Mouse (Mus musculus) stomach, embryonic 16.5 days (tissue): ENCODE data around the gene Sorl1. TPM values are rescaled to one million over a fixed set of nuclear protein-coding genes. Genes with fewer than 3 reads are reported as not detected.

Experiments used
- ATAC-seq: fragments of 200-750 bp; cut with Nextera tagmentation; 2 replicates; pipeline ENCODE4 v1.8.0; 2017; ENCODE audit warnings: moderate number of reproducible peaks, moderate TSS enrichment; ENCODE audit not compliant: insufficient read depth, low FRiP score
- H3K27ac ChIP-seq: fragments of 300-500 bp; sonication (generic); 2 replicates; pipeline ENCODE4 v1.5.1; 2014; ENCODE audit warnings: low read length
- H3K27me3 ChIP-seq: fragments of 300-500 bp; sonication (generic); 2 replicates; pipeline ENCODE4 v1.6.1; 2014; ENCODE audit warnings: low read length, control low read depth, mixed read lengths; ENCODE audit not compliant: control insufficient read depth, insufficient read depth
- H3K36me3 ChIP-seq: fragments of 300-500 bp; sonication (generic); 2 replicates; pipeline ENCODE4 v1.6.1; 2014; ENCODE audit warnings: low read length; ENCODE audit not compliant: control insufficient read depth, insufficient read depth
- H3K4me1 ChIP-seq: fragments of 300-500 bp; sonication (generic); 2 replicates; pipeline ENCODE4 v1.6.1; 2014; ENCODE audit warnings: low read length, control low read depth, mixed read lengths; ENCODE audit not compliant: control insufficient read depth, insufficient read depth
- H3K4me2 ChIP-seq: fragments of 300-500 bp; sonication (generic); 2 replicates; pipeline ENCODE4 v1.6.1; 2014; ENCODE audit warnings: low read depth, low read length, mixed read lengths
- H3K4me3 ChIP-seq: fragments of 300-500 bp; sonication (generic); replicated peaks from 2 replicates; pipeline ENCODE4 v1.5.1; 2014; ENCODE audit warnings: mild to moderate bottlenecking, low read length
- H3K9ac ChIP-seq: fragments of 300-500 bp; sonication (generic); 2 replicates; pipeline ENCODE4 v1.6.1; 2014; ENCODE audit warnings: low read length
- H3K9me3 ChIP-seq: fragments of 300-500 bp; sonication (generic); replicated peaks from 2 replicates; pipeline ENCODE4 v1.6.1; 2016; ENCODE audit warnings: low read length, control low read depth; ENCODE audit not compliant: control insufficient read depth
- WGBS: fragments of 180-500 bp; shearing (Covaris S2); extraction: QIAGEN DNeasy Blood & Tissue Kit; methylation state at CpG from one replicate; pipeline ENCODE4 v1.1.7; 2014; 5-methylcytosine and 5-hydroxymethylcytosine counted together
- polyA plus RNA-seq: library from polyadenylated mRNA; unstranded; fragments of >200 nt; fragmentation: Nextera tagmentation; extraction: Ambion mirVana; gene quantifications from 2 replicates; pipeline ENCODE4 v1.2.1, GENCODE M21; 2015

Gene Sorl1
- polyA plus RNA-seq, 1 experiment from 2014 or later, result 12.9 TPM

- Histone ChIP-seq H3K4me2 (no peak overlapping the region), H3K9ac (no peak overlapping the region; the same call in 1 of the 2 replicates), H3K4me3 (no peak overlapping the region), H3K4me1 (peaks cover 28% of the 10 kb centered on the region), H3K36me3 (no peaks in the 10 kb centered on the region), H3K9me3 (no peaks in the 10 kb centered on the region), H3K27me3 (no peaks in the 10 kb centered on the region), H3K27ac (peak overlapping the region; percentile 86)
- ATAC-seq, result peak; percentile 90
- WGBS, result 60% methylated on average over 20 of the region's 20 CpGs
These were observed 69.5 kb downstream of the Sorl1 start for GRCm38 (mm10) chr9:42054339-42055272.

DNA sequence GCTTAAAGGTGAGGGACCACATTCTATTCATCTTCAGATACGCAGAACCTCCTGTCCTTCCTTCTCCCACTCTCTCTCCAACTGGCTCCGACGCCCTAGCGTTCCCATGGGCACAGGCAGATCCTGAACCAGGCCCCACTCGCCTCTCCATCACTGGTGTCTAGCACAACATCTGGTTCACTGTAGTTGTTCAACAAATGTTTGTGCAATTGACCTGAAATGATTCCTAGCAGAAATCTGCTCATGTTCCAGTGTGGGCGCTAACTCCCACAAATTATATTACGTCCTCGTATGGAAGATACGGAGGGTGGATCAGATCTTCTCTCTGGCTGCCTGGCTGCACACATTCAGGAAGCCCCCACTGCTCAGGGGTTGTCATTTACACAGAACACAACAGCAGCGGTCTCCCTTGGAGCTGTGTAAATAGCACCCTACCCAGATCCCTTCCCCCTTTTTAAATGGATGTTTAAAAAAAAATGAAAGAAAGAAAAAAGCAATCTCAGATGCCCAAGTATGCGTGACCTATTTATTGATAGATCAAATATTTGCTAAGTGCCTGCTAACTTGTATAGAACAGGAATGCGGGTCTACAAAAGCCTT lies 70.4 kb downstream of the Sorl1 start:
- WGBS, result 58% methylated on average over 12 of the region's 12 CpGs
- Histone ChIP-seq H3K4me1 (peaks cover 28% of the 10 kb centered on the region), H3K9ac (no peak overlapping the region), H3K36me3 (no peaks in the 10 kb centered on the region), H3K9me3 (no peaks in the 10 kb centered on the region), H3K4me2 (no peak overlapping the region), H3K4me3 (no peak overlapping the region), H3K27ac (peak overlapping the region; percentile 86), H3K27me3 (no peaks in the 10 kb centered on the region)
- peak; percentile 72 for ATAC-seq

GRCm38 (mm10) chr9:42052713-42053356 lies 71.3 kb downstream of the Sorl1 start:
- Histone ChIP-seq H3K4me3 (no peak overlapping the region), H3K27ac (peak overlapping the region; percentile 86), H3K36me3 (no peaks in the 10 kb centered on the region), H3K4me2 (no peak overlapping the region), H3K4me1 (peaks cover 28% of the 10 kb centered on the region), H3K9ac (no peak overlapping the region), H3K9me3 (no peaks in the 10 kb centered on the region), H3K27me3 (no peaks in the 10 kb centered on the region)
- 22% methylated on average over 12 of the region's 12 CpGs for WGBS
- peak; percentile 70; the same call in 1 of the 2 replicates for ATAC-seq

- no peaks in the 10 kb centered on the region for H3K36me3 ChIP-seq
- no peak overlapping the region for H3K4me2 ChIP-seq
- ATAC-seq, result no peak
- no peak overlapping the region for H3K27ac ChIP-seq
- H3K4me1 ChIP-seq, result peaks cover 9% of the 10 kb centered on the region
- H3K27me3 ChIP-seq, result no peaks in the 10 kb centered on the region
- 59% methylated on average over 2 of the region's 2 CpGs for WGBS
- H3K9me3 ChIP-seq, result no peaks in the 10 kb centered on the region
- no peak overlapping the region for H3K4me3 ChIP-seq
- H3K9ac ChIP-seq, result no peak overlapping the region
These were observed 75.6 kb downstream of the Sorl1 start for GRCm38 (mm10) chr9:42048542-42048941.

- Histone ChIP-seq H3K36me3 (no peaks in the 10 kb centered on the region), H3K4me2 (no peak overlapping the region), H3K27ac (no peak overlapping the region), H3K9ac (no peak overlapping the region), H3K4me3 (no peak overlapping the region), H3K9me3 (no peaks in the 10 kb centered on the region), H3K4me1 (peaks cover 4% of the 10 kb centered on the region; the same call in 1 of the 2 replicates), H3K27me3 (no peaks in the 10 kb centered on the region)
- 65% methylated on average over 5 of the region's 5 CpGs for WGBS
- ATAC-seq, result no peak
These were observed 76.3 kb downstream of the Sorl1 start for GRCm38 (mm10) chr9:42047786-42048185.

GRCm38 (mm10) chr9:42046248-42046647 lies 77.8 kb downstream of the Sorl1 start:
- no peak overlapping the region for H3K27ac ChIP-seq
- ATAC-seq, result no peak
- WGBS, result 85% methylated on average over 11 of the region's 11 CpGs
- H3K9ac ChIP-seq, result no peak overlapping the region
- no peaks in the 10 kb centered on the region for H3K27me3 ChIP-seq
- no peaks in the 10 kb centered on the region for H3K36me3 ChIP-seq
- H3K4me2 ChIP-seq, result no peak overlapping the region
- H3K9me3 ChIP-seq, result no peaks in the 10 kb centered on the region
- no peaks in the 10 kb centered on the region for H3K4me1 ChIP-seq
- H3K4me3 ChIP-seq, result no peak overlapping the region

- H3K9me3 ChIP-seq, result no peaks in the 10 kb centered on the region
- H3K4me2 ChIP-seq, result no peak overlapping the region
- no peak overlapping the region for H3K27ac ChIP-seq
- H3K9ac ChIP-seq, result no peak overlapping the region
- WGBS, result 89% methylated on average over 8 of the region's 8 CpGs
- H3K4me3 ChIP-seq, result no peak overlapping the region
- ATAC-seq, result no peak
- no peaks in the 10 kb centered on the region for H3K4me1 ChIP-seq
- no peaks in the 10 kb centered on the region for H3K27me3 ChIP-seq
- no peaks in the 10 kb centered on the region for H3K36me3 ChIP-seq
These were observed 79.4 kb downstream of the Sorl1 start for GRCm38 (mm10) chr9:42044651-42045050.

DNA sequence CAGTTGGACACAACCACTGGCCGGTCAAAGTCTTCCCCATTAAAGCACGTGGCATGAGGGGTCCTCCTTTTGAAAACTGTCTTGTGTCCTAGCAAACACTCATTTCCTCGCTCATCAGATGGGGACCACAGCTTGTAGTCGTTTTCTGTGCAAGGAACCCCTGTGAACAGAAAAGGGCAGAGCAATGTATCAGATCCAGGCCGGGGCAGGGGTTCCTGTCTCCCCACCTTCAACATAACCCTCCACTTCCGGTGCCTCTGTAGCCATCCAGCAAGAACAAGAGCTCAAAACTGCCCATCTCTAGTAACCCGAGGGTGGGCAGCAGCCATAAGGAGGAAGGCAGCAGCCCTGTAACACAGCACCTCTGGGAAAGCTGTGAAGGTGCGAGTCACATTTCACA lies 80.2 kb downstream of the Sorl1 start:
- Histone ChIP-seq H3K36me3 (no peaks in the 10 kb centered on the region), H3K9me3 (no peaks in the 10 kb centered on the region), H3K4me1 (no peaks in the 10 kb centered on the region), H3K27ac (no peak overlapping the region), H3K4me3 (no peak overlapping the region), H3K4me2 (no peak overlapping the region), H3K9ac (no peak overlapping the region), H3K27me3 (no peaks in the 10 kb centered on the region)
- WGBS, result 86% methylated on average over 8 of the region's 8 CpGs
- ATAC-seq, result no peak
